8 mouse cellular contexts compared by ENCODE assay signal in genomic region chr9:45633036-45633435, GRCm38 (mm10).
DNase-seq lines count a peak whose midpoint lies in the region; ATAC-seq lines count a peak whose summit lies in the region.

No protein-coding gene starts in this region.

- ATAC-seq in forebrain, embryonic 15.5 days (replicated peaks) = no peak
- ATAC-seq in midbrain, embryonic 15.5 days (replicated peaks) = no peak; the same call in 1 of the 2 replicates

- H3K36me3 ChIP-seq in forebrain, embryonic 15.5 days = no peaks in the 10 kb centered on the region
- H3K36me3 ChIP-seq in midbrain, embryonic 15.5 days (replicated peaks) = no peaks in the 10 kb centered on the region

- H3K9ac ChIP-seq in forebrain, embryonic 15.5 days (replicated peaks) = no peak overlapping the region
- H3K9ac ChIP-seq in midbrain, embryonic 15.5 days = no peak overlapping the region

- no peak overlapping the region for H3K4me2 ChIP-seq in forebrain, embryonic 15.5 days (replicated peaks)
- H3K4me2 ChIP-seq in midbrain, embryonic 15.5 days = no peak overlapping the region

- intact Hi-C loops in heart, postnatal 14 days (cut with DNase I) = no loop called here

- peaks cover 41% of the 10 kb centered on the region for H3K4me1 ChIP-seq in forebrain, embryonic 15.5 days
- H3K4me1 ChIP-seq in midbrain, embryonic 15.5 days = peaks cover 11% of the 10 kb centered on the region

- H3K27me3 ChIP-seq in forebrain, embryonic 15.5 days = no peaks in the 10 kb centered on the region
- H3K27me3 ChIP-seq in midbrain, embryonic 15.5 days (replicated peaks) = no peaks in the 10 kb centered on the region

- peak overlapping the region; percentile 89 for H3K27ac ChIP-seq in forebrain, embryonic 15.5 days (replicated peaks)
- peak overlapping the region; percentile 55 for H3K27ac ChIP-seq in midbrain, embryonic 15.5 days

- 19% methylated on average over 2 of the region's 2 CpGs for WGBS in forebrain, embryonic 15.5 days
- 41% methylated on average over 2 of the region's 2 CpGs for whole genome bisulfite sequencing in midbrain, embryonic 15.5 days

- DNase-seq in heart, postnatal 14 days = peak; percentile 31 to 40
- no peak for DNase-seq in heart, adult 9 months (ENCODE audit: low spot score in 2 of 2)
- DNase-seq in right cerebral cortex, postnatal 14 days = peak; percentile 38
- no peak for DNase-seq in right cerebral cortex, postnatal 25 days
- DNase-seq in spleen, adult 18-20 months = no peak
- no peak for DNase-seq in B cell, adult 2 months

- H3K9me3 ChIP-seq in forebrain, embryonic 15.5 days = no peaks in the 10 kb centered on the region
- H3K9me3 ChIP-seq in midbrain, embryonic 15.5 days = no peaks in the 10 kb centered on the region

- no peak overlapping the region for H3K4me3 ChIP-seq in forebrain, embryonic 15.5 days
- H3K4me3 ChIP-seq in midbrain, embryonic 15.5 days = no peak overlapping the region

Comparison
In these comparisons a context has a peak if more than half of its experiments do, and no peak if none do; other contexts are left out.
1. DNase-seq: peak in heart, postnatal 14 days (2 of 2) and right cerebral cortex, postnatal 14 days (single experiment); none in heart, adult 9 months (0 of 2), right cerebral cortex, postnatal 25 days (single experiment), spleen, adult 18-20 months (0 of 2) and B cell, adult 2 months (0 of 2).